Mouse (Mus musculus) lung, embryonic 16.5 days (tissue): ENCODE measurements around the gene Rptor. TPM values are rescaled to one million over a fixed set of nuclear protein-coding genes. Genes with fewer than 3 reads are reported as not detected.

Source experiments
- ATAC-seq: fragments of 200-750 bp; cut with Nextera tagmentation; 2 replicates; pipeline ENCODE4 v1.8.0; 2017; ENCODE audit warnings: low read depth, mild to moderate bottlenecking, moderate library complexity
- H3K27ac ChIP-seq: fragments of 300-500 bp; sonication (generic); 2 replicates; pipeline ENCODE4 v1.5.1; 2014; ENCODE audit warnings: mild to moderate bottlenecking, control low read depth, low read length
- H3K27me3 ChIP-seq: fragments of 300-500 bp; sonication (generic); 2 replicates; pipeline ENCODE4 v1.6.1; 2014; ENCODE audit warnings: low read depth, low read length, mixed read lengths; ENCODE audit not compliant: control insufficient read depth, insufficient read depth
- H3K36me3 ChIP-seq: fragments of 300-500 bp; sonication (generic); 2 replicates; pipeline ENCODE4 v1.6.1; 2014; ENCODE audit warnings: low read length; ENCODE audit not compliant: control insufficient read depth, insufficient read depth
- H3K4me1 ChIP-seq: fragments of 300-500 bp; sonication (generic); replicated peaks from 2 replicates; pipeline ENCODE4 v1.6.1; 2014; ENCODE audit warnings: low read length, mixed read lengths; ENCODE audit not compliant: control insufficient read depth, insufficient read depth
- H3K4me2 ChIP-seq: fragments of 300-500 bp; sonication (generic); 2 replicates; pipeline ENCODE4 v1.6.1; 2014; ENCODE audit warnings: low read depth, low read length, control low read depth
- H3K4me3 ChIP-seq: fragments of 300-500 bp; sonication (generic); 2 replicates; pipeline ENCODE4 v1.5.1; 2014; ENCODE audit warnings: mild to moderate bottlenecking, low read length, control low read depth
- H3K9ac ChIP-seq: fragments of 300-500 bp; sonication (generic); 2 replicates; pipeline ENCODE4 v1.6.1; 2014; ENCODE audit warnings: low read length, control low read depth
- H3K9me3 ChIP-seq: fragments of 300-500 bp; sonication (generic); 2 replicates; pipeline ENCODE4 v1.6.1; 2016; ENCODE audit warnings: low read length; ENCODE audit not compliant: control insufficient read depth
- WGBS: fragments of 180-500 bp; shearing (Covaris S2); extraction: QIAGEN DNeasy Blood & Tissue Kit; methylation state at CpG from one replicate; pipeline ENCODE4 v1.1.7; 2014; 5-methylcytosine and 5-hydroxymethylcytosine counted together
- polyA plus RNA-seq: library from polyadenylated mRNA; unstranded; fragments of >200 nt; fragmentation: Nextera tagmentation; extraction: Ambion mirVana; gene quantifications from 2 replicates; pipeline ENCODE4 v1.2.1, GENCODE M21; 2015

The Rptor gene
- polyA plus RNA-seq, 1 experiment from 2014 or later = 7.1 TPM

GRCm38 (mm10) chr11:119685910-119686659, 83.4 kb downstream of the Rptor start:
- no peak overlapping the region for H3K4me2 ChIP-seq
- no peaks in the 10 kb centered on the region for H3K36me3 ChIP-seq
- peaks cover 22% of the 10 kb centered on the region for H3K4me1 ChIP-seq
- no peaks in the 10 kb centered on the region for H3K27me3 ChIP-seq
- 49% methylated on average over 2 of the region's 2 CpGs for WGBS
- H3K4me3 ChIP-seq = no peak overlapping the region
- H3K9ac ChIP-seq = no peak overlapping the region
- peak overlapping the region; percentile 60 for H3K27ac ChIP-seq
- no peak for ATAC-seq
- no peaks in the 10 kb centered on the region for H3K9me3 ChIP-seq

GRCm38 (mm10) chr11:119687316-119687715, 84.6 kb downstream of the Rptor start:
- Histone ChIP-seq H3K36me3 (no peaks in the 10 kb centered on the region), H3K4me1 (peaks cover 22% of the 10 kb centered on the region), H3K27me3 (no peaks in the 10 kb centered on the region), H3K9ac (no peak overlapping the region), H3K4me3 (no peak overlapping the region), H3K27ac (no peak overlapping the region), H3K9me3 (no peaks in the 10 kb centered on the region), H3K4me2 (no peak overlapping the region)
- no peak for ATAC-seq
- WGBS = 62% methylated on average over 3 of the region's 3 CpGs

DNA sequence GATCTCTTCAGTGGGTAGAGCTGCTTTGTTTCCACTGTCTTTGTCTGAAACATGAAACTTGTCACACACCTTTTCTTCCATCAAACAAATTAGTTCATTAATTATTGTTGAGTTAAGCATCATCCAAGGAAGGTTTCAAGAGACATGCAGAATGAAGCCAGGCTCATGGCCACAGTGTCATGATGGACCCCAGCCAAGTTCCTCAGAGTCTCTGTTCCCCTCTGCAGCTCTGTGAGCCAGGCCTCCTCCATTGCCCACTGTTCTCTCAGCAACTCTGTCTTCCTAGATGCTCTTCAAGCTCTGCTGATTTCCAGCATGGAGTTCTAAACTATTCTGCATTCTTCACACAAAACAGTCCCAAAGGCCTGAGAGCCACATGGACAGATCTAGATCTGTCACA, 85.3 kb downstream of the Rptor start:
- Histone ChIP-seq H3K4me1 (peaks cover 22% of the 10 kb centered on the region), H3K9ac (no peak overlapping the region), H3K36me3 (no peaks in the 10 kb centered on the region), H3K27me3 (no peaks in the 10 kb centered on the region), H3K4me2 (no peak overlapping the region), H3K9me3 (no peaks in the 10 kb centered on the region), H3K27ac (no peak overlapping the region), H3K4me3 (no peak overlapping the region)
- ATAC-seq = peak; percentile 40; the same call in 1 of the 2 replicates

- peaks cover 20% of the 10 kb centered on the region for H3K4me1 ChIP-seq
- 70% methylated on average over 3 of the region's 3 CpGs for WGBS
- no peak overlapping the region for H3K27ac ChIP-seq
- no peaks in the 10 kb centered on the region for H3K36me3 ChIP-seq
- no peaks in the 10 kb centered on the region for H3K27me3 ChIP-seq
- H3K9ac ChIP-seq = no peak overlapping the region
- no peak for ATAC-seq
- no peaks in the 10 kb centered on the region for H3K9me3 ChIP-seq
- H3K4me3 ChIP-seq = no peak overlapping the region
- H3K4me2 ChIP-seq = no peak overlapping the region
Observed at GRCm38 (mm10) chr11:119689936-119690335, 87.2 kb downstream of the Rptor start.

GRCm38 (mm10) chr11:119692196-119692910, 89.6 kb downstream of the Rptor start:
- no peaks in the 10 kb centered on the region for H3K36me3 ChIP-seq
- H3K4me2 ChIP-seq = no peak overlapping the region
- H3K9me3 ChIP-seq = no peaks in the 10 kb centered on the region
- H3K9ac ChIP-seq = no peak overlapping the region
- peaks cover 6% of the 10 kb centered on the region; the same call in 1 of the 2 replicates for H3K4me1 ChIP-seq
- no peak overlapping the region for H3K4me3 ChIP-seq
- no peak for ATAC-seq
- WGBS = 82% methylated on average over 6 of the region's 6 CpGs
- H3K27me3 ChIP-seq = no peaks in the 10 kb centered on the region
- no peak overlapping the region for H3K27ac ChIP-seq

- Histone ChIP-seq H3K9me3 (no peaks in the 10 kb centered on the region), H3K9ac (no peak overlapping the region), H3K4me3 (no peak overlapping the region), H3K27ac (no peak overlapping the region), H3K27me3 (no peaks in the 10 kb centered on the region), H3K36me3 (no peaks in the 10 kb centered on the region), H3K4me1 (peaks cover 6% of the 10 kb centered on the region; the same call in 1 of the 2 replicates), H3K4me2 (no peak overlapping the region)
- 52% methylated on average over 1 of the region's 1 CpGs for WGBS
- no peak for ATAC-seq
Observed at GRCm38 (mm10) chr11:119692911-119693261, 90.2 kb downstream of the Rptor start.

GRCm38 (mm10) chr11:119694146-119694860, 91.6 kb downstream of the Rptor start:
- Histone ChIP-seq H3K27me3 (no peaks in the 10 kb centered on the region), H3K9ac (no peak overlapping the region), H3K4me1 (0 out of 2 replicates have a peak, but pooled peaks cover 6% of the 10 kb centered on the region), H3K9me3 (no peaks in the 10 kb centered on the region), H3K4me2 (no peak overlapping the region), H3K36me3 (no peaks in the 10 kb centered on the region), H3K4me3 (no peak overlapping the region), H3K27ac (no peak overlapping the region)
- 51% methylated on average over 10 of the region's 10 CpGs for WGBS
- ATAC-seq = no peak

DNA sequence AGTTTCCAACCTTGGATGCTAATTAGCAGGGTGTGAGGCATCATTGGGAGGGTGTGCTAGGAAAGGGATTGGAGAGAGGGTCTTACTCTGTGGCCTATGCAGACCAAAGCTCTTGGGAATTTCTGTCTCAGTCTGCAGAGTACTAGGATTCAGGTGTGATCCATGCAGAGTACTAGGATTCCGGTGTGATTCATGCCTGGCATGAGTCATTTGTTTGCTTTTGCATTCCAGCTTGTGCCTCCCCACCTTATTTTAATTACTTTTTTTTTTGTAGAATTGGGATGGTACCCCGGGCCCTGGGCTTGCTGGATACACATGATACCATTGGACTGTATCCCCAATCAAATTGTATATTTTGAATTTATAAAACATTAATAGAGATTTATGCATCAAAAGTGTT, 93.7 kb downstream of the Rptor start:
- Histone ChIP-seq H3K4me2 (no peak overlapping the region), H3K27me3 (no peaks in the 10 kb centered on the region), H3K36me3 (no peaks in the 10 kb centered on the region), H3K9ac (no peak overlapping the region), H3K4me1 (0 out of 2 replicates have a peak, but pooled peaks cover 4% of the 10 kb centered on the region), H3K4me3 (no peak overlapping the region), H3K9me3 (no peaks in the 10 kb centered on the region), H3K27ac (no peak overlapping the region)
- no peak for ATAC-seq
- 66% methylated on average over 2 of the region's 2 CpGs for WGBS

GRCm38 (mm10) chr11:119705381-119706066, 102.8 kb downstream of the Rptor start:
- Histone ChIP-seq H3K4me1 (peaks cover 2% of the 10 kb centered on the region; the same call in 1 of the 2 replicates), H3K9ac (no peak overlapping the region), H3K27ac (no peak overlapping the region), H3K4me2 (no peak overlapping the region), H3K4me3 (no peak overlapping the region), H3K27me3 (no peaks in the 10 kb centered on the region), H3K36me3 (no peaks in the 10 kb centered on the region), H3K9me3 (no peaks in the 10 kb centered on the region)
- no peak for ATAC-seq
- WGBS = 84% methylated on average over 4 of the region's 6 CpGs
